Mouse (Mus musculus): Measurements from ENCODE around the gene Rps6kl1. TPM values are rescaled to one million over a fixed set of nuclear protein-coding genes. Genes with fewer than 3 reads are reported as not detected.

Rps6kl1 gene
- polyA plus RNA-seq, 1 experiment from 2014 or later: 1.1 TPM

GRCm38 (mm10) chr12:85095859-85096258 lies 55.2 kb downstream of the Rps6kl1 start:
- 85% methylated on average over 7 of the region's 7 CpGs for WGBS
- H3K9me3 ChIP-seq: no peaks in the 10 kb centered on the region
- no peak overlapping the region for H3K4me3 ChIP-seq
- ATAC-seq (ENCODE audit: insufficient number of reproducible peaks, insufficient read depth, low FRiP score, low TSS enrichment, low read depth): no peak
- no peak overlapping the region for H3K27ac ChIP-seq
- H3K36me3 ChIP-seq: no peaks in the 10 kb centered on the region
- H3K27me3 ChIP-seq: no peaks in the 10 kb centered on the region
- H3K4me1 ChIP-seq: peaks cover 23% of the 10 kb centered on the region
- H3K4me2 ChIP-seq: no peak overlapping the region
- no peak overlapping the region for H3K9ac ChIP-seq

GRCm38 (mm10) chr12:85095146-85095545 lies 55.9 kb downstream of the Rps6kl1 start:
- Histone ChIP-seq H3K4me1 (peaks cover 23% of the 10 kb centered on the region), H3K4me3 (no peak overlapping the region), H3K36me3 (0 out of 2 replicates have a peak, but pooled peaks cover 3% of the 10 kb centered on the region), H3K9ac (no peak overlapping the region), H3K4me2 (no peak overlapping the region), H3K27me3 (no peaks in the 10 kb centered on the region), H3K9me3 (no peaks in the 10 kb centered on the region), H3K27ac (peak overlapping the region; percentile 65; the same call in 1 of the 2 replicates)
- ATAC-seq (ENCODE audit: insufficient number of reproducible peaks, insufficient read depth, low FRiP score, low TSS enrichment, low read depth): no peak
- WGBS: 88% methylated on average over 11 of the region's 11 CpGs

GRCm38 (mm10) chr12:85094706-85095105 lies 56.4 kb downstream of the Rps6kl1 start:
- H3K9me3 ChIP-seq: no peaks in the 10 kb centered on the region
- no peak for ATAC-seq (ENCODE audit: insufficient number of reproducible peaks, insufficient read depth, low FRiP score, low TSS enrichment, low read depth)
- 0 out of 2 replicates have a peak overlapping the region, but pooled peaks have one; percentile 7 for H3K9ac ChIP-seq
- H3K4me1 ChIP-seq: peaks cover 23% of the 10 kb centered on the region
- H3K27ac ChIP-seq: peak overlapping the region; percentile 65; the same call in 1 of the 2 replicates
- H3K4me2 ChIP-seq: no peak overlapping the region
- 67% methylated on average over 10 of the region's 10 CpGs for WGBS
- H3K36me3 ChIP-seq: peaks cover 5% of the 10 kb centered on the region; the same call in 1 of the 2 replicates
- no peak overlapping the region for H3K4me3 ChIP-seq
- no peaks in the 10 kb centered on the region for H3K27me3 ChIP-seq

GRCm38 (mm10) chr12:85094010-85094409 lies 57.1 kb downstream of the Rps6kl1 start:
- ATAC-seq (ENCODE audit: insufficient number of reproducible peaks, insufficient read depth, low FRiP score, low TSS enrichment, low read depth): no peak
- peaks cover 23% of the 10 kb centered on the region for H3K4me1 ChIP-seq
- H3K9me3 ChIP-seq: no peaks in the 10 kb centered on the region
- 18% methylated on average over 14 of the region's 14 CpGs for WGBS
- H3K27ac ChIP-seq: peak overlapping the region; percentile 65; the same call in 1 of the 2 replicates
- H3K27me3 ChIP-seq: no peaks in the 10 kb centered on the region
- 0 out of 2 replicates have a peak overlapping the region, but pooled peaks have one; percentile 7 for H3K9ac ChIP-seq
- peak overlapping the region; percentile 14; the same call in 1 of the 2 replicates for H3K4me2 ChIP-seq
- H3K4me3 ChIP-seq: no peak overlapping the region
- peaks cover 11% of the 10 kb centered on the region for H3K36me3 ChIP-seq

- H3K36me3 ChIP-seq: peaks cover 29% of the 10 kb centered on the region
- H3K4me1 ChIP-seq: peaks cover 23% of the 10 kb centered on the region
- H3K9me3 ChIP-seq: no peaks in the 10 kb centered on the region
- no peak overlapping the region for H3K4me3 ChIP-seq
- no peak overlapping the region for H3K4me2 ChIP-seq
- H3K27me3 ChIP-seq: no peaks in the 10 kb centered on the region
- no peak overlapping the region for H3K27ac ChIP-seq
- ATAC-seq (ENCODE audit: insufficient number of reproducible peaks, insufficient read depth, low FRiP score, low TSS enrichment, low read depth): no peak
- peak overlapping the region; percentile 16; the same call in 1 of the 2 replicates for H3K9ac ChIP-seq
- 11% methylated on average over 3 of the region's 3 CpGs for WGBS
Observed at GRCm38 (mm10) chr12:85092214-85092613, 58.9 kb downstream of the Rps6kl1 start.

- peaks cover 40% of the 10 kb centered on the region for H3K36me3 ChIP-seq
- H3K27ac ChIP-seq: no peak overlapping the region
- H3K27me3 ChIP-seq: no peaks in the 10 kb centered on the region
- H3K4me3 ChIP-seq: no peak overlapping the region
- no peak overlapping the region for H3K9ac ChIP-seq
- 83% methylated on average over 3 of the region's 3 CpGs for WGBS
- H3K4me1 ChIP-seq: peaks cover 23% of the 10 kb centered on the region
- no peaks in the 10 kb centered on the region for H3K9me3 ChIP-seq
- H3K4me2 ChIP-seq: no peak overlapping the region
- ATAC-seq (ENCODE audit: insufficient number of reproducible peaks, insufficient read depth, low FRiP score, low TSS enrichment, low read depth): no peak
Observed at GRCm38 (mm10) chr12:85091190-85091589, 59.9 kb downstream of the Rps6kl1 start.

- H3K36me3 ChIP-seq: peaks cover 40% of the 10 kb centered on the region
- H3K9me3 ChIP-seq: no peaks in the 10 kb centered on the region
- H3K27me3 ChIP-seq: no peaks in the 10 kb centered on the region
Observed at GRCm38 (mm10) chr12:85087845-85088244, 63.2 kb downstream of the Rps6kl1 start.

More at GRCm38 (mm10) chr12:85087845-85088244, 63.2 kb downstream of the Rps6kl1 start:
- Histone ChIP-seq H3K9ac (no peak overlapping the region), H3K4me3 (no peak overlapping the region), H3K27ac (no peak overlapping the region), H3K4me2 (no peak overlapping the region), H3K4me1 (peaks cover 8% of the 10 kb centered on the region; the same call in 1 of the 2 replicates)
- WGBS: 66% methylated on average over 12 of the region's 12 CpGs
- ATAC-seq (ENCODE audit: insufficient number of reproducible peaks, insufficient read depth, low FRiP score, low TSS enrichment, low read depth): no peak

Other genes starting within 250 kb of the Rps6kl1 start
- gene Fcf1, start 180.4 kb downstream of the Rps6kl1 start, polyA plus RNA-seq (2015; fragmentation: Nextera tagmentation; extraction: Ambion mirVana): 161 and 174 TPM in 2 replicates
- gene Arel1, start 180.4 kb downstream of the Rps6kl1 start, polyA plus RNA-seq (2015; fragmentation: Nextera tagmentation; extraction: Ambion mirVana): 14.4 and 16.3 TPM in 2 replicates
- 37.5 and 45.9 TPM in 2 replicates for gene Ylpm1, start 154.9 kb downstream of the Rps6kl1 start, polyA plus RNA-seq (2015; fragmentation: Nextera tagmentation; extraction: Ambion mirVana)
- 2.9 and 3.7 TPM in 2 replicates for gene Prox2, start 40.5 kb downstream of the Rps6kl1 start, polyA plus RNA-seq (2015; fragmentation: Nextera tagmentation; extraction: Ambion mirVana)
- 108 and 109 TPM in 2 replicates for gene Dlst, start 40.4 kb downstream of the Rps6kl1 start, polyA plus RNA-seq (2015; fragmentation: Nextera tagmentation; extraction: Ambion mirVana)
- 8.7 and 10.3 TPM in 2 replicates for gene Pgf, start 26.5 kb upstream of the Rps6kl1 start, polyA plus RNA-seq (2015; fragmentation: Nextera tagmentation; extraction: Ambion mirVana)
- 73.2 and 81.1 TPM in 2 replicates for gene Eif2b2, start 68.2 kb upstream of the Rps6kl1 start, polyA plus RNA-seq (2015; fragmentation: Nextera tagmentation; extraction: Ambion mirVana)
- gene Mlh3, start 119.3 kb upstream of the Rps6kl1 start, polyA plus RNA-seq (2015; fragmentation: Nextera tagmentation; extraction: Ambion mirVana): 9.2 and 9.8 TPM in 2 replicates
- 43.2 and 45.4 TPM in 2 replicates for gene Acyp1, start 137.2 kb upstream of the Rps6kl1 start, polyA plus RNA-seq (2015; fragmentation: Nextera tagmentation; extraction: Ambion mirVana)
- gene Zc2hc1c, start 137.3 kb upstream of the Rps6kl1 start, polyA plus RNA-seq (2015; fragmentation: Nextera tagmentation; extraction: Ambion mirVana): 0.70 and 0.87 TPM in 2 replicates
- gene Nek9, start 188.1 kb upstream of the Rps6kl1 start, polyA plus RNA-seq (2015; fragmentation: Nextera tagmentation; extraction: Ambion mirVana): 26.4 and 28.7 TPM in 2 replicates
- 298 and 306 TPM in 2 replicates for gene Tmed10, start 223.6 kb upstream of the Rps6kl1 start, polyA plus RNA-seq (2015; fragmentation: Nextera tagmentation; extraction: Ambion mirVana)

All from embryonic facial prominence, embryonic 13.5 days (tissue).